Mouse (Mus musculus) forebrain, embryonic 16.5 days (tissue): ENCODE measurements around the gene Il4ra. TPM values are rescaled to one million over a fixed set of nuclear protein-coding genes. Genes with fewer than 3 reads are reported as not detected.

Source experiments
- ATAC-seq: fragments of 200-750 bp; cut with Nextera tagmentation; 2 replicates; pipeline ENCODE4 v1.8.0; 2017; ENCODE audit warnings: mild to moderate bottlenecking, moderate library complexity
- H3K27ac ChIP-seq: fragments of 300-500 bp; sonication (generic); 2 replicates; pipeline ENCODE4 v1.5.1; 2014; ENCODE audit warnings: low read length, control low read depth
- H3K27me3 ChIP-seq: fragments of 300-500 bp; sonication (generic); replicated peaks from 2 replicates; pipeline ENCODE4 v1.6.1; 2014; ENCODE audit warnings: low read length; ENCODE audit not compliant: control insufficient read depth, insufficient read depth
- H3K36me3 ChIP-seq: fragments of 300-500 bp; sonication (generic); 2 replicates; pipeline ENCODE4 v1.6.1; 2014; ENCODE audit not compliant: control insufficient read depth, insufficient read depth
- H3K4me1 ChIP-seq: fragments of 300-500 bp; sonication (generic); replicated peaks from 2 replicates; pipeline ENCODE4 v1.6.1; 2014; ENCODE audit warnings: low read length; ENCODE audit not compliant: control insufficient read depth, insufficient read depth
- H3K4me2 ChIP-seq: fragments of 300-500 bp; sonication (generic); 2 replicates; pipeline ENCODE4 v1.6.1; 2014; ENCODE audit warnings: mild to moderate bottlenecking, low read length, control low read depth
- H3K4me3 ChIP-seq: fragments of 300-500 bp; sonication (generic); replicated peaks from 2 replicates; pipeline ENCODE4 v1.5.1; 2014; ENCODE audit warnings: mild to moderate bottlenecking, low read length, control low read depth
- H3K9ac ChIP-seq: fragments of 300-500 bp; sonication (generic); replicated peaks from 2 replicates; pipeline ENCODE4 v1.6.1; 2014; ENCODE audit warnings: low read depth, low read length, control low read depth
- H3K9me3 ChIP-seq: fragments of 300-500 bp; sonication (generic); 2 replicates; pipeline ENCODE4 v1.6.1; 2016; ENCODE audit warnings: low read length; ENCODE audit not compliant: control insufficient read depth
- WGBS: fragments of 180-500 bp; shearing (Covaris S2); extraction: QIAGEN DNeasy Blood & Tissue Kit; methylation state at CpG from one replicate; pipeline ENCODE4 v1.1.7; 2014; 5-methylcytosine and 5-hydroxymethylcytosine counted together
- polyA plus RNA-seq: library from polyadenylated mRNA; unstranded; fragments of >200 nt; fragmentation: Nextera tagmentation; extraction: Ambion mirVana; gene quantifications from 2 replicates; pipeline ENCODE4 v1.2.1, GENCODE M21; 2015

The Il4ra gene
- polyA plus RNA-seq, 1 experiment from 2014 or later = 2.5 TPM

DNA sequence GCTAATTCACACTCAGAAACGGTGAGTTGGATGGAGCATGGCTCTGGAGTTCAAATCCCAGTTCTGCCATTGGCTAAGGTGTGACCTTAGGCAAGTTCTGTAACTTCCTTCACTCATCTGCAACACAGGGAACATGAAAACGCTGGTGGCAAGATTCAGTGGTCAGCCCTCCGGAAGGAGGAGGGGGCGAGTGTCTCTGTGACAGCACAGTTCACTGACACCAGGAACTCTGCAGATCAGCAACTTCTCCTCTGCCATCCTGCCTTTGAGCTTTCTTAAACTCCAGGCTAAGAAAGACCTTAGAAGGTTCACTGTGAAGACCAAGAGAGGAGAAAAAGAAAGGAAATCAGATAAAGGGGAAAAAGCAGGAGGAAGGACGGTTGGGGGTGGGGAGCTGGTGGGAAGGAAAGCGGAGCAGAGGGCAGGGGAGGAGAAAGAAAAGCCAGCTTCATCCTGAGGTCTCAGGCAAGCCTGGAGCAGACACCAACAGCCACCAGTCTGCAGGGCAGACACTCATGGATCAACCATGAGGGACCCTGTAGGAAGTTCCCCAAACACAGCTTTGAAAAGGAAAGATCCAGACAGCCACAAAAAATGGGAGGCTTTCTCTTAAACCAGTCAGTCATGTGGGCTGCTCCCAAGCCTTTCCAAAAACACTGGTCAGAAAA is 48.8 kb downstream of the Il4ra start:
- 52% methylated on average over 6 of the region's 6 CpGs for whole genome bisulfite sequencing
- H3K9ac ChIP-seq = no peak overlapping the region
- H3K9me3 ChIP-seq = no peaks in the 10 kb centered on the region
- no peak overlapping the region for H3K27ac ChIP-seq
- H3K4me3 ChIP-seq = no peak overlapping the region
- H3K4me2 ChIP-seq = no peak overlapping the region
- ATAC-seq = no peak
- H3K27me3 ChIP-seq = no peaks in the 10 kb centered on the region
- H3K36me3 ChIP-seq = no peaks in the 10 kb centered on the region
- no peaks in the 10 kb centered on the region for H3K4me1 ChIP-seq

DNA sequence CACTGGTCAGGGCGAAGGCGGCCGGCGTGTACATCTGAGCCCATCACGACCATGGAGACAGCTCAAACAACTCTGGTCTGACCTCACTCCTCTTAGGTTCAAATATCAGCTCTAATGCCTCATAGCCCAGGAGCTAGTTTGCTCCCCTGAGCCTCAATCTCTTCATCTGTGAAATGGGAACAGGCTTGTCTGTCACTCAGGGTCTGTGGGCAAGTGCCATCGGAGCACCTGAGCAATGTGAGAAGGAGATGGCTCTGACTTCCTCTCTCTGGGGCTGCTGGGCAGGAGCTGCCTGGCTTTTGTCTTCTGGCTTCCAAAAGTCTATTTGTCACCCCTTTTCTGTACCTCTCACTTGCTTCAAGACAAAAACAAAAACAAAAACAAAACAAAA is 49.4 kb downstream of the Il4ra start:
- Histone ChIP-seq H3K4me2 (no peak overlapping the region), H3K27me3 (no peaks in the 10 kb centered on the region), H3K4me3 (no peak overlapping the region), H3K9me3 (no peaks in the 10 kb centered on the region), H3K4me1 (no peaks in the 10 kb centered on the region), H3K36me3 (no peaks in the 10 kb centered on the region), H3K9ac (no peak overlapping the region), H3K27ac (no peak overlapping the region)
- WGBS = 85% methylated on average over 6 of the region's 6 CpGs
- ATAC-seq = no peak

DNA sequence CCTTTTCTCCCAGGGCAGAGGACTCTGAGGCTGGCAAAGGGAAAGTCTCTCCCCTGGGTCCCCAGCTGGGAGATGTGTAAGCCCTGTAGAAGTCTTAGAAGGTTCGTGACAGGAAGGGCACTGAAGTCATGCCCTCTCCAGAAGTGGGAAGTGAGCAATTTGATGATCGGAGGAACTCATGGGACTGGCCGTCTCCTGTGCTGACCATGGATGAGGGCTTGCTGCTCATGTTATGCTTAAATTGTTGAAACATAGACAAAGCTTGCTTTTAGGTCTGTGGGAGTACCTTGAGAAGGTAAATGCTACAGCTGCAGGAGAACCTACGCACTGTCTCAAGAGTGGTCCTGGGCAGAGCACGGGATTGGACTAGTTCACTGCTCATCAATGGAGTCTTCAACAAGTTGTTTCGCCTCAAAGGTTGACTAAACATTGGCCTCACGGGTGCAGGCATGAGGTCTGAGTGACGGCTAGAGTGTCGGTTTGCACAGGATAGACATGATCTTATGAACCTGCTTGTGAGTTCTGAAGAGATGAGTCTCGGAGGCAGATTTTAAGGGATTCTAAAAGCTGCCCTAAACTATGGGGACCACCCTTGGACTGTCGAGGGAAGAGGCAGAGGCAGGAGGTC is 50.0 kb downstream of the Il4ra start:
- Histone ChIP-seq H3K9ac (no peak overlapping the region), H3K4me1 (no peaks in the 10 kb centered on the region), H3K27ac (no peak overlapping the region), H3K9me3 (no peaks in the 10 kb centered on the region), H3K4me3 (no peak overlapping the region), H3K4me2 (no peak overlapping the region), H3K27me3 (no peaks in the 10 kb centered on the region), H3K36me3 (no peaks in the 10 kb centered on the region)
- ATAC-seq = no peak
- WGBS = 79% methylated on average over 11 of the region's 11 CpGs

DNA sequence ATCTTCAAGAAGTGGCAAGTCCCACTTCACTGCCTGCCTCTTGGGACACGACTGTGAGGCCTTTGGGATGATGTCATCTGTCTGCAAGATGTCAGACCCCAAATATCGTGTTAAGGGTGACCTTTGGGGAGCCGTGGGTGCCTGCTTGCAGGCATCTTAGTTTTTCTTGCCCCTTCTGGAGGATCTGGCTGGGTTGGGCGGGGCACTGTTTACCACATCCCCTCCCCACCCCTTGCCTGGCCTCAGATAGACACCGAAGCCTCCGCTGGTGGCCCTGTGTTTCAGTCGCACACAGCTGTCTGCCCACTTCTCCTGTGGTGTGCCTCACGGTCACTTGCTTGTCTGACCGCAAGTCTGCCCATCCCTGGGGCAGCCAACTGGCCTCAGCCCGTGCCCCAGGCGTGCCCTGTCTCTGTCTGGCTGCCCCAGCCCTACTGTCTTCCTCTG is 51.3 kb downstream of the Il4ra start, which contains the start of gene Il21r:
Gene Il21r (plus strand): TSS at position 245 of the 447 bp plus-strand sequence.
- Histone ChIP-seq H3K4me1 (no peaks in the 10 kb centered on the region), H3K36me3 (no peaks in the 10 kb centered on the region), H3K9ac (no peak within 1 kb of the TSS), H3K4me2 (no peak within 1 kb of the TSS), H3K4me3 (no peak within 1 kb of the TSS), H3K27me3 (no peaks in the 10 kb centered on the region), H3K27ac (no peak within 1 kb of the TSS), H3K9me3 (no peaks in the 10 kb centered on the region)
- WGBS = 75% methylated on average over 11 of the region's 11 CpGs
- ATAC-seq = no peak

DNA sequence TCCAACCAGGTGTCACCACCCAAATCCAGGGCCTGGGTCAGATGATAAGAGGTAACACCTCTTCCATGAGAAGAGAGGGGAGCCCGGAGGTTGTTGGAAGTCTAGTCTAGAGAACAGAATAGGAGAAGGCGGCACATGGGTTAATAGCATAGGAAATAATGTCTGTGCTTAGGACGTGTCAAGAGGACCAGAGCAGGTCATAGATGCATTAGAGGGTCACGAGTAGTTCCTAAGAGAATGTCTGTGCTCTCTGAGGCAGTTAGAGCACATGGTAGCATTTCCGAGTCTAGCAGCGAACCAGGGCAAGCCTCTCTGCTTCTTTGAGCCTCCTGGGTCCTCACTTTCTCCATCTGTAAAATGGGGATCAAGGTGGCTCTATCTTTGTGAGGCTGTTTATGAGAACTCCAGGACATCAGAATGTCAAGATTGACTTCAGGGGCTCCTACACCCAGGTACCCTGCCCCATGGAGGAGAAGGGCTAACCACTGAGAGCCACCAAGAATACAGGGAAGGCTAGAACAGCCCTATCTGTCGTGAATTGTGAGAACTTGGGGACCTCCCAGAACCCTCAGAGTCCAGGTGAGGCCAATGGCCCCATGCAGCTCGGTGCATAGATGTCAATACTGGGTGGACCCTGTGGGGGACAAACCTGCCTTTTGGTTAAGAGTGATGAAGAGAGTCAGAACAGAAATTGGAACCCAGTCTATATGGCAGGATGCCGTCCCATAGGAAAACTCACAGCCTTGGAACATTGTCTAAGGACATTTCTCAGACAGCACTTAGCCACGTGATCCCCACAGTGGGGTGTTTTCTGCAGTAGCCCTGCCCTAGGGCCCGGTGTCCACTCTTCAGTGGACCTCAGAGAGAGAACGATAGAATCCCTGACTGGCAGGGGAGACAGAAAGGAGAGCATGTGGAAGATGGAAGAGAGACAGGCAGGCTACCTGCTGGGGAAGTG is 52.7 kb downstream of the Il4ra start:
- WGBS = 86% methylated on average over 12 of the region's 12 CpGs
- Histone ChIP-seq H3K9ac (no peak overlapping the region), H3K4me2 (no peak overlapping the region), H3K27me3 (no peaks in the 10 kb centered on the region), H3K36me3 (no peaks in the 10 kb centered on the region), H3K4me1 (no peaks in the 10 kb centered on the region), H3K27ac (no peak overlapping the region), H3K4me3 (no peak overlapping the region), H3K9me3 (no peaks in the 10 kb centered on the region)
- no peak for ATAC-seq

DNA sequence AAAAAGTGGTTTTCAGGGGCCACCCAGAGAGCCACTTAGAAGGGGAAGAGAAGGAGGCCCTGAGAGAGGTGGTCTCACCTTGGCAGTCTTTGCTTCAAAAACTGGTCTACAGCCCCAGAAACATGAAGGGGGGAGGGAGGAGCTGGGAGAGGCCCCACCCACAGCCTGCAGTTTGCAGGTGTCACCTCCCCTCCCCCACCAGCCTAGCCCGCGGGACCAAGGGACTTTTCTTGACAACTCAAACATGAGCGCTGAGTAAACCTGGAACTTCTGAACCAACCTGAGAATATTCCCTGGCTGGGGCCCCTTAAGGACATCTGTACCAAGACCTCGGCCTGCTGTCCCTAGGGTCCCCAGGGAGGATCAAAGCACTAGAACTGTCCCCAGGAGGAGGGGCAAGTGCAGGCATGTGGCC is 53.8 kb downstream of the Il4ra start:
- 83% methylated on average over 4 of the region's 4 CpGs for WGBS
- no peaks in the 10 kb centered on the region for H3K27me3 ChIP-seq
- H3K9ac ChIP-seq = no peak overlapping the region
- no peaks in the 10 kb centered on the region for H3K9me3 ChIP-seq
- no peak overlapping the region for H3K4me2 ChIP-seq
- no peak overlapping the region for H3K27ac ChIP-seq
- no peak overlapping the region for H3K4me3 ChIP-seq
- no peaks in the 10 kb centered on the region for H3K36me3 ChIP-seq
- no peaks in the 10 kb centered on the region for H3K4me1 ChIP-seq
- no peak for ATAC-seq

DNA sequence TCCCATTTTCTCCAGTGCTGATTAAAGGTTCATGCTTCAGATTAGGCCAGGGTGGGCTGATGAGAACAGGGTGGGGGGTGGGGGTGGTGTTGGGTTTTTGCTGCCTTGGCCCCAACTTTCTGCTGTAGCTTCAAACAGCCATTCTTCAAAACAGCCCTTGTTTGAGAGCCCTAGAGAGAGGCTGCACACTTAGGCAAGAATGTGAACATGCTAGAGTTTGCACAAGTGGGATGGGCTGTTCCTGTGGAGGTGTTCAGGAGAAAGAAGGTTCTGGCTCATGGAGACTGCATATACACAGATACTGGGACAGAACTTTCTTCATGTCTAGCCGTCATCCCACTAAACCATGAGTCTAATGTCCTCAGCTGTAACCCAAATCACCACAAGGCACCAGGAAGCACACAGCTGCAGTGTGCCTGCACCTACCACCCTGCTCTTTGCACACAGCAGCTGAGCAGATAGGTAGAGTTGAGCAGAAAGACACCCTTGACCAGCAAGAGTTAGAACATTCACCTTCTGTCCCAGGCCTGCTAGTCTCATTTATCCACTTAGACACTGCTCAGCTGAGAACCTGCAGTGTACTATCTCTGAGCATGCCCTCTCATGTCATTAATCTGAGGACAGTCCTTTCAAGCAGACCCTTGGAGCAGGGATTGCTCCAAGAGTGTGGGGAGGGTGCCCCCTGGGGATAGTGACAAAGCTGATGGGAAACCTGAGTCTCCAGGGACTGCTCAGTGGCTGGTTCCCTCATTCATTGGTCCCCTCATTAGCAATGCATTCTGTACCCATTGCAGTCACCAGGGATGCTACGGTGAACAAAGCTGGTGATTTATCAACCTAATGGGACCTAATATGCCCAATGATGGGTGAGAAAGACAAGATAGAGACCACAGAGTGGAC is 54.6 kb downstream of the Il4ra start:
- no peak overlapping the region for H3K27ac ChIP-seq
- H3K4me2 ChIP-seq = no peak overlapping the region
- no peaks in the 10 kb centered on the region for H3K9me3 ChIP-seq
- no peak overlapping the region for H3K9ac ChIP-seq
- 51% methylated on average over 2 of the region's 2 CpGs for WGBS
- H3K36me3 ChIP-seq = no peaks in the 10 kb centered on the region
- no peaks in the 10 kb centered on the region for H3K27me3 ChIP-seq
- no peak for ATAC-seq
- no peak overlapping the region for H3K4me3 ChIP-seq
- no peaks in the 10 kb centered on the region for H3K4me1 ChIP-seq

DNA sequence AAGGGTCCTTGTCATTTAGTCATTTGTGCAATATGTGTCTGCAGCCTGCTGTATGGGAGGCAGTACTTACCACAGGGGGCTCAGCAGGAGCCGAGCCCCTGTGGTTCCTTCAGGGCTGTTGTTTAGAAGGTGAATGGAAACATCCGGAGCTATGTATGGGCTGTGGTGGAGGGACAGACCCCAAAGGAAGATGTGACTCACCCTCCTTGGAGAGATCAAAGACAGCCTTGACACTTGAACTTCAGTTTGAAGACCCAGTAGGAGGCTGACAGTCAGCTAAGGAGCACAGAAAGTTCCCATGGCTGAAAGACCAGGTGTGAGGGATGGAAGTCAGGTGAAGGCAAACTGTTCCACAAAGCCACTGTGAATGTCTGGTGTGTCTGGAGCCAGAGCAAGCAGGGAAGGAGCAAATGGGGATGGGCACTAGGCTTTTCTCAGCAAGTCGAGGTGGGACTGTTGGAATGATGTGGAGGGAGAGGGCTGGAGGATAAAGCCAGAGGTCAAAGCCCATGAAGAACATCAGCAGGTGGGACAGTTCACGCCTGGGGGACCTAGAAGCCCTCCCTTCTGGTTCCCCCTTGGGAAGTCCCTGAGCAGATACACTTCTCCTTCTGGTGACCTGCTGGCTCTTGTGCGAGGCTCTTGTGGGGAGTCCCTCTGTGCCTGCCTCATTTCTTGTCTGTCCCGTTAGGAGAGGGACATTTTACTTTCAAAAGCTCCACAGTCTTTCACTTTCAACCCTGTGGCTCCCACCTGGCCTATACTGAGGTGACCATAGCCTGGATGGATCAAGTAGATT is 55.7 kb downstream of the Il4ra start:
- Histone ChIP-seq H3K4me3 (no peak overlapping the region), H3K36me3 (no peaks in the 10 kb centered on the region)

More for the DNA sequence above, 55.7 kb downstream of the Il4ra start:
- Histone ChIP-seq H3K9me3 (no peaks in the 10 kb centered on the region), H3K4me2 (no peak overlapping the region), H3K27me3 (no peaks in the 10 kb centered on the region), H3K4me1 (no peaks in the 10 kb centered on the region), H3K9ac (no peak overlapping the region), H3K27ac (no peak overlapping the region)
- ATAC-seq = no peak
- WGBS = 68% methylated on average over 6 of the region's 6 CpGs
